Mouse (Mus musculus) kidney, postnatal 10 days (tissue): ENCODE data around the gene Ccnb1.
"Not testable (repeated sequence)": the region's sequence is repeated elsewhere in the genome, so short reads cannot be mapped to it uniquely, and the experiment has no call there.

Source experiments
- DNase-seq: peaks from one replicate; pipeline ENCODE4 v3.0.0; 2021; ENCODE audit warnings: mixed read lengths

The Ccnb1 gene

GRCm38 (mm10) chr13:100755329-100755728 lies 31.0 kb downstream of the Ccnb1 start:
- DNase-seq, result no peak

- no peak for DNase-seq
Observed at GRCm38 (mm10) chr13:100754186-100754585, 32.2 kb downstream of the Ccnb1 start.

- no peak for DNase-seq
Observed at GRCm38 (mm10) chr13:100753011-100753410, 33.4 kb downstream of the Ccnb1 start.

GRCm38 (mm10) chr13:100752529-100752928 lies 33.8 kb downstream of the Ccnb1 start:
- DNase-seq, result no peak

GRCm38 (mm10) chr13:100751402-100751801 lies 35.0 kb downstream of the Ccnb1 start:
- DNase-seq, result no peak

- DNase-seq, result no peak
Observed at GRCm38 (mm10) chr13:100750799-100751198, 35.6 kb downstream of the Ccnb1 start.

GRCm38 (mm10) chr13:100748638-100749037 lies 37.7 kb downstream of the Ccnb1 start:
- DNase-seq, result no peak

- DNase-seq, result no peak
Observed at GRCm38 (mm10) chr13:100746090-100746489, 40.3 kb downstream of the Ccnb1 start.

- DNase-seq, result peak; percentile 96
Observed at GRCm38 (mm10) chr13:100744036-100744744, 42.2 kb downstream of the Ccnb1 start, which contains the start of gene Mrps36. Gene Mrps36 (minus strand): TSS chr13:100744659.

GRCm38 (mm10) chr13:100743346-100744035 lies 42.9 kb downstream of the Ccnb1 start:
- no peak for DNase-seq

GRCm38 (mm10) chr13:100742831-100743230 lies 43.5 kb downstream of the Ccnb1 start:
- no peak for DNase-seq

- no peak for DNase-seq
Observed at GRCm38 (mm10) chr13:100732756-100733155, 53.6 kb downstream of the Ccnb1 start.

- not testable (repeated sequence) for DNase-seq
Observed at GRCm38 (mm10) chr13:100731462-100732046, 54.8 kb downstream of the Ccnb1 start.

- DNase-seq, result peak; percentile 97
Observed at GRCm38 (mm10) chr13:100730861-100731176, 55.6 kb downstream of the Ccnb1 start, which contains the start of gene Cdk7. Gene Cdk7 (minus strand): TSS chr13:100730939.

- DNase-seq, result peak; percentile 34
Observed at GRCm38 (mm10) chr13:100730153-100730860, 56.1 kb downstream of the Ccnb1 start.
